ENCODE assay signal across 8 mouse cellular contexts in genomic region chr5:65415653-65416458, GRCm38 (mm10). TPM values are rescaled to one million over a fixed set of nuclear protein-coding genes. Genes with fewer than 3 reads are reported as not detected.
DNase-seq lines count a peak whose midpoint lies in the region; ATAC-seq and TF ChIP-seq lines count a peak whose summit lies in the region.

No protein-coding gene starts in this region.

- TF ChIP-seq CTCF in heart, adult 2 months (IDR thresholded peaks at IDR 0.05) = no peak
- no peak for TF ChIP-seq CTCF in small intestine, adult 2 months (IDR thresholded peaks at IDR 0.05; ENCODE audit: extremely low read depth, insufficient read length, insufficient replicate concordance, low read depth, low read length)

- intact Hi-C loops in heart, adult 2 months (cut with DNase I) = no loop called here

- no peaks in the 10 kb centered on the region; the same call in 1 of the 2 replicates for H3K4me1 ChIP-seq in heart, adult 2 months (ENCODE audit: control insufficient read depth, insufficient read depth, low read length)
- peaks cover 10% of the 10 kb centered on the region for H3K4me1 ChIP-seq in limb, embryonic 14.5 days (ENCODE audit: control insufficient read depth, insufficient read depth, low read length)
- peaks cover 8% of the 10 kb centered on the region; the same call in 1 of the 2 replicates for H3K4me1 ChIP-seq in small intestine, adult 2 months (ENCODE audit: control insufficient read depth, insufficient read depth, insufficient read length, low read length)

- peak overlapping the region; percentile 18; the same call in 1 of the 2 replicates for H3K9ac ChIP-seq in heart, adult 2 months (ENCODE audit: low read depth, low read length)
- H3K9ac ChIP-seq in limb, embryonic 14.5 days (ENCODE audit: low read depth, low read length, severe bottlenecking) = peak overlapping the region; percentile 45

- DNase-seq in cerebellum, postnatal 14 days = peak; percentile 16 to 17
- DNase-seq in cerebellum, adult 9-10 months = no peak
- DNase-seq in ZHBTc4 (ENCODE audit: low read depth, low spot score) = peak; percentile 67
- DNase-seq in heart, adult 2 months = peak; percentile 31 to 49
- DNase-seq in limb, embryonic 14.5 days (ENCODE audit: low spot score) = peak; percentile 62
- DNase-seq in thymus, postnatal 0 days (ENCODE audit: low spot score) = no peak
- DNase-seq in layer of hippocampus, postnatal 25 days (ENCODE audit: extremely low spot score in 1 of 2, low spot score in 1 of 2) = no peak

- peak overlapping the region; percentile 23; the same call in 1 of the 2 replicates for H3K27ac ChIP-seq in heart, adult 2 months
- H3K27ac ChIP-seq in limb, embryonic 14.5 days (replicated peaks; ENCODE audit: low read depth, low read length) = peak overlapping the region; percentile 83
- peak overlapping the region; percentile 3; the same call in 1 of the 2 replicates for H3K27ac ChIP-seq in small intestine, adult 2 months (ENCODE audit: insufficient read depth, low read depth, low read length)

- no peaks in the 10 kb centered on the region for H3K36me3 ChIP-seq in heart, adult 2 months (ENCODE audit: control insufficient read depth, insufficient read depth, low read length)
- peaks cover 80% of the 10 kb centered on the region for H3K36me3 ChIP-seq in limb, embryonic 14.5 days (ENCODE audit: control insufficient read depth, insufficient read depth, low read length)
- peaks cover 47% of the 10 kb centered on the region for H3K36me3 ChIP-seq in small intestine, adult 2 months (ENCODE audit: control insufficient read depth, insufficient read depth, low read length)

- 34% methylated on average over 26 of the region's 26 CpGs for WGBS in heart, adult 2 months
- WGBS in limb, embryonic 14.5 days = 22% methylated on average over 25 of the region's 26 CpGs
- WGBS in small intestine, adult 2 months = 73% methylated on average over 26 of the region's 26 CpGs

- 0 out of 2 replicates have a peak, but pooled peaks have one; percentile 13 for TF ChIP-seq EP300 in heart, adult 2 months (IDR thresholded peaks at IDR 0.05; ENCODE audit: insufficient read depth, low read depth, low read length)

- peak overlapping the region; percentile 13; the same call in 1 of the 2 replicates for H3K4me2 ChIP-seq in limb, embryonic 14.5 days (replicated peaks; ENCODE audit: low read depth, low read length, severe bottlenecking)

- H3K4me3 ChIP-seq in heart, adult 2 months = no peak overlapping the region
- H3K4me3 ChIP-seq in limb, embryonic 14.5 days (replicated peaks; ENCODE audit: low read length) = no peak overlapping the region
- no peak overlapping the region for H3K4me3 ChIP-seq in small intestine, adult 2 months (ENCODE audit: low read depth, low read length)

- no peaks in the 10 kb centered on the region for H3K9me3 ChIP-seq in limb, embryonic 14.5 days (ENCODE audit: control insufficient read depth, low read length)

- no peaks in the 10 kb centered on the region for H3K27me3 ChIP-seq in heart, adult 2 months (ENCODE audit: control insufficient read depth, insufficient read depth, low read length)
- no peaks in the 10 kb centered on the region for H3K27me3 ChIP-seq in limb, embryonic 14.5 days (ENCODE audit: control insufficient read depth, insufficient read depth, low read length)
- H3K27me3 ChIP-seq in small intestine, adult 2 months (ENCODE audit: control insufficient read depth, insufficient read depth, low read length) = no peaks in the 10 kb centered on the region

- peak; percentile 83 for ATAC-seq in limb, embryonic 14.5 days (ENCODE audit: low FRiP score, low read depth)

- H3K79me2 ChIP-seq in heart, adult 2 months (replicated peaks; ENCODE audit: control insufficient read depth, insufficient read depth, low read length) = no peaks in the 10 kb centered on the region

- no peak for TF ChIP-seq POLR2A in heart, adult 2 months (IDR thresholded peaks at IDR 0.05; ENCODE audit: insufficient read depth, low read depth, low read length)
- TF ChIP-seq POLR2A in limb, embryonic 14.5 days (IDR thresholded peaks at IDR 0.05; ENCODE audit: borderline replicate concordance, extremely low read depth, insufficient read depth, insufficient read length) = 0 out of 2 replicates have a peak, but pooled peaks have one; percentile 34
- TF ChIP-seq POLR2A in small intestine, adult 2 months (IDR thresholded peaks at IDR 0.05; ENCODE audit: low read depth, low read length) = no peak

RNA-seq across cellular contexts. Expression of gene Ugdh, which starts 19.9 kb away (rescaled TPM):
- 10 to 100 TPM; 13.6 to 18.0 TPM for total RNA-seq in heart, adult 2 months (2021)
- 6.1 and 12.7 TPM in 2 replicates for polyA plus RNA-seq in heart, adult 2 months (2012; rRNA removed)
- 83.8 and 98.8 TPM in 2 replicates for polyA plus RNA-seq in limb, embryonic 14.5 days (2012; rRNA removed)
- 125 and 127 TPM in 2 replicates for polyA plus RNA-seq in limb, embryonic 14.5 days (2014; fragmentation: Nextera tagmentation; extraction: Ambion mirVana)
- polyA plus RNA-seq in small intestine, adult 2 months (2012; rRNA removed) = 32.0 and 33.2 TPM in 2 replicates
- polyA plus RNA-seq in thymus, postnatal 0 days (2015; fragmentation: Nextera tagmentation; extraction: Ambion mirVana) = 57.7 and 58.2 TPM in 2 replicates
- 10 to 100 TPM; 27.8 to 29.1 TPM for total RNA-seq in layer of hippocampus, postnatal 25 days (2021)

RNA-seq across cellular contexts. Expression of gene Lias, which starts 24.6 kb away (rescaled TPM):
- total RNA-seq in heart, adult 2 months (2021) = 10 to 100 TPM; 45.7 to 54.1 TPM
- polyA plus RNA-seq in heart, adult 2 months (2012; rRNA removed) = 21.3 and 32.5 TPM in 2 replicates
- 27.9 and 36.8 TPM in 2 replicates for polyA plus RNA-seq in limb, embryonic 14.5 days (2012; rRNA removed)
- polyA plus RNA-seq in limb, embryonic 14.5 days (2014; fragmentation: Nextera tagmentation; extraction: Ambion mirVana) = 62.7 and 63.7 TPM in 2 replicates
- polyA plus RNA-seq in small intestine, adult 2 months (2012; rRNA removed) = 3.6 and 8.4 TPM in 2 replicates
- polyA plus RNA-seq in thymus, postnatal 0 days (2015; fragmentation: Nextera tagmentation; extraction: Ambion mirVana) = 69.5 and 74.3 TPM in 2 replicates
- total RNA-seq in layer of hippocampus, postnatal 25 days (2021) = 10 to 100 TPM; 27.7 to 34.2 TPM

RNA-seq across cellular contexts. Expression of gene Rpl9, which starts 24.6 kb away (rescaled TPM):
- 100 to 1,000 TPM; 592 to 715 TPM for total RNA-seq in heart, adult 2 months (2021)
- polyA plus RNA-seq in heart, adult 2 months (2012; rRNA removed) = 190 and 325 TPM in 2 replicates
- polyA plus RNA-seq in limb, embryonic 14.5 days (2012; rRNA removed) = 912 and 1,134 TPM in 2 replicates
- 1,325 and 1,347 TPM in 2 replicates for polyA plus RNA-seq in limb, embryonic 14.5 days (2014; fragmentation: Nextera tagmentation; extraction: Ambion mirVana)
- polyA plus RNA-seq in small intestine, adult 2 months (2012; rRNA removed) = 62.6 and 64.6 TPM in 2 replicates
- 1,355 and 1,379 TPM in 2 replicates for polyA plus RNA-seq in thymus, postnatal 0 days (2015; fragmentation: Nextera tagmentation; extraction: Ambion mirVana)
- total RNA-seq in layer of hippocampus, postnatal 25 days (2021) = 100 to 1,000 TPM; 604 to 704 TPM

Comparison
In these comparisons a context has a peak if more than half of its experiments do, and no peak if none do; other contexts are left out.
1. DNase-seq: peak in cerebellum, postnatal 14 days (2 of 2), ZHBTc4 (single experiment), heart, adult 2 months (2 of 2) and limb, embryonic 14.5 days (single experiment); none in cerebellum, adult 9-10 months (single experiment), thymus, postnatal 0 days (single experiment) and layer of hippocampus, postnatal 25 days (0 of 2).
2. H3K27ac ChIP-seq: peak in every context shown above with its lines; median percentile 83 in limb, embryonic 14.5 days; 23 in heart, adult 2 months; 3 in small intestine, adult 2 months.